ENCODE assay signal across 16 mouse cellular contexts in the genomic region with DNA sequence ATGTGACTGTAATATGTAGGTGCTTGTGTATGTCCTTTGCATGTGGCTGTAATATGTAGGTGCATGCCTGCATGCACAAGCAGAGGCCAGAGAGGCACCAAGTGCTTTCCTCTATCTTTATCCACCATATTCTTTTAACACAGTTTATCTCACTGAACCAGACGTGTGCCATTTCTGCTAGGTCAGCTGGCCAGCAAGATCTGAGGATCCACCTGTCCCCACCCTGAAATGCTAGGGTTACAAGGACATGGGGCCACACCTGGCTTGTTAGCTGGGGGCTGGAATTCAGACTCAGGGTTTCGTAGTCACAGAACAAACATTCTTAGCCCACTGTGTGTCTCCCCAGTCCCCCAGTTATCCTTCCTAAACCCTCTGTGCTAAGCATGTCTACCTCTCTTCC. TPM values are rescaled to one million over a fixed set of nuclear protein-coding genes. Genes with fewer than 3 reads are reported as not detected.
DNase-seq lines count a peak whose midpoint lies in the region; ATAC-seq and TF ChIP-seq lines count a peak whose summit lies in the region.
"Had no signal": no experiment of that assay in that cellular context is flagged by ENCODE, and none has a peak within 500 bp of the region (broad histone marks: within the 10 kb centered on the region; RNA-seq: fewer than 3 reads in every experiment).

No protein-coding gene starts in this region.

- 63% methylated on average over 2 of the region's 2 CpGs for WGBS in heart, embryonic 11.5 days (ENCODE audit: insufficient replicate concordance)
- WGBS in stomach, embryonic 14.5 days: 73% methylated on average over 2 of the region's 2 CpGs
- 73% methylated on average over 2 of the region's 2 CpGs for WGBS in stomach, postnatal 0 days
- WGBS in liver, postnatal 0 days (ENCODE audit: insufficient replicate concordance): 42% methylated on average over 2 of the region's 2 CpGs

- H3K27ac ChIP-seq in heart, embryonic 11.5 days (ENCODE audit: low read depth, low read length): peak overlapping the region; percentile 80
- no peak overlapping the region for H3K27ac ChIP-seq in stomach, embryonic 14.5 days (ENCODE audit: low read length)
- H3K27ac ChIP-seq in stomach, postnatal 0 days (replicated peaks): no peak overlapping the region
- H3K27ac ChIP-seq in liver, postnatal 0 days (ENCODE audit: low read depth): peak overlapping the region; percentile 69
- H3K27ac ChIP-seq: embryonic facial prominence, embryonic 13.5 days; heart, embryonic 15.5 days; layer of hippocampus, adult 2 months; limb, embryonic 10.5 days had no signal

- TF ChIP-seq EP300 in stomach, postnatal 0 days (optimal IDR thresholded peaks at IDR 0.05): no peak
- peak; percentile 99 for TF ChIP-seq EP300 in liver, postnatal 0 days (IDR thresholded peaks at IDR 0.05; ENCODE audit: low read depth)

- no peaks in the 10 kb centered on the region for H3K9me3 ChIP-seq in heart, embryonic 11.5 days (replicated peaks; ENCODE audit: control insufficient read depth, low read length)
- H3K9me3 ChIP-seq in stomach, embryonic 14.5 days (ENCODE audit: control insufficient read depth, low read depth, low read length): no peaks in the 10 kb centered on the region
- H3K9me3 ChIP-seq in stomach, postnatal 0 days (ENCODE audit: control insufficient read depth, low read length): no peaks in the 10 kb centered on the region
- H3K9me3 ChIP-seq in liver, postnatal 0 days (ENCODE audit: low read length): no peaks in the 10 kb centered on the region
- H3K9me3 ChIP-seq: embryonic facial prominence, embryonic 13.5 days; heart, embryonic 15.5 days; limb, embryonic 10.5 days had no signal

- no peak overlapping the region for H3K9ac ChIP-seq in heart, embryonic 11.5 days (ENCODE audit: low read depth, low read length)
- no peak overlapping the region for H3K9ac ChIP-seq in stomach, embryonic 14.5 days (replicated peaks; ENCODE audit: low read depth, low read length)
- H3K9ac ChIP-seq in stomach, postnatal 0 days (ENCODE audit: low read length): no peak overlapping the region
- peak overlapping the region; percentile 55; the same call in 1 of the 2 replicates for H3K9ac ChIP-seq in liver, postnatal 0 days (replicated peaks)
- H3K9ac ChIP-seq: embryonic facial prominence, embryonic 13.5 days; heart, embryonic 15.5 days had no signal

- DNase-seq in heart, adult 11 months: no peak
- no peak for DNase-seq in stomach, postnatal 0 days (ENCODE audit: low spot score)
- peak; percentile 61 for DNase-seq in liver, postnatal 0 days
- DNase-seq in cerebellum, postnatal 36 days: no peak
- DNase-seq in kidney, adult 11 months: no peak
- DNase-seq in left cerebral cortex, adult 9 months (ENCODE audit: low spot score in 2 of 2): no peak
- DNase-seq: cerebellum, adult 11-12 months had no signal

- no peaks in the 10 kb centered on the region for H3K4me1 ChIP-seq in heart, embryonic 11.5 days (ENCODE audit: control insufficient read depth, insufficient read depth, low read length)
- H3K4me1 ChIP-seq in stomach, embryonic 14.5 days (ENCODE audit: control insufficient read depth, insufficient read depth, low read length): no peaks in the 10 kb centered on the region
- no peaks in the 10 kb centered on the region for H3K4me1 ChIP-seq in stomach, postnatal 0 days (replicated peaks; ENCODE audit: control insufficient read depth, insufficient read depth)
- peaks cover 49% of the 10 kb centered on the region for H3K4me1 ChIP-seq in liver, postnatal 0 days (ENCODE audit: insufficient read depth)

- no peak overlapping the region for H3K4me2 ChIP-seq in heart, embryonic 11.5 days
- no peak overlapping the region for H3K4me2 ChIP-seq in stomach, embryonic 14.5 days (replicated peaks; ENCODE audit: low read depth, low read length)
- H3K4me2 ChIP-seq in stomach, postnatal 0 days (replicated peaks; ENCODE audit: low read depth): no peak overlapping the region
- peak overlapping the region; percentile 46 for H3K4me2 ChIP-seq in liver, postnatal 0 days (ENCODE audit: low read depth, low read length)
- H3K4me2 ChIP-seq: embryonic facial prominence, embryonic 13.5 days; heart, embryonic 15.5 days had no signal

- H3K36me3 ChIP-seq in heart, embryonic 11.5 days (ENCODE audit: control insufficient read depth, insufficient read depth, low read length): no peaks in the 10 kb centered on the region
- no peaks in the 10 kb centered on the region for H3K36me3 ChIP-seq in stomach, embryonic 14.5 days (ENCODE audit: control insufficient read depth, insufficient read depth, low read length)
- no peaks in the 10 kb centered on the region for H3K36me3 ChIP-seq in stomach, postnatal 0 days (ENCODE audit: control insufficient read depth, insufficient read depth, low read length)
- H3K36me3 ChIP-seq in liver, postnatal 0 days (replicated peaks; ENCODE audit: insufficient read depth, low read length): no peaks in the 10 kb centered on the region
- H3K36me3 ChIP-seq: embryonic facial prominence, embryonic 13.5 days; heart, embryonic 15.5 days; limb, embryonic 10.5 days had no signal

- no peak for TF ChIP-seq CTCF in stomach, postnatal 0 days (IDR thresholded peaks at IDR 0.05; ENCODE audit: low read depth)
- 0 out of 2 replicates have a peak, but pooled peaks have one; percentile 8 for TF ChIP-seq CTCF in liver, postnatal 0 days (IDR thresholded peaks at IDR 0.05; ENCODE audit: low read depth)

- H3K27me3 ChIP-seq in heart, embryonic 11.5 days (ENCODE audit: control insufficient read depth, insufficient read depth, low read length): no peaks in the 10 kb centered on the region
- H3K27me3 ChIP-seq in stomach, embryonic 14.5 days (ENCODE audit: control insufficient read depth, insufficient read depth, low read length): no peaks in the 10 kb centered on the region
- no peaks in the 10 kb centered on the region for H3K27me3 ChIP-seq in stomach, postnatal 0 days (ENCODE audit: control insufficient read depth, insufficient read depth, low read length)
- H3K27me3 ChIP-seq in liver, postnatal 0 days (ENCODE audit: insufficient read depth, low read length): no peaks in the 10 kb centered on the region
- H3K27me3 ChIP-seq: embryonic facial prominence, embryonic 13.5 days; heart, embryonic 15.5 days had no signal

- no peak overlapping the region for H3K4me3 ChIP-seq in heart, embryonic 11.5 days (ENCODE audit: low read depth, low read length)
- no peak overlapping the region for H3K4me3 ChIP-seq in stomach, embryonic 14.5 days (ENCODE audit: low read depth, low read length)
- H3K4me3 ChIP-seq in stomach, postnatal 0 days (ENCODE audit: low read depth, low read length): no peak overlapping the region
- no peak overlapping the region for H3K4me3 ChIP-seq in liver, postnatal 0 days (ENCODE audit: low read depth, low read length)
- H3K4me3 ChIP-seq: embryonic facial prominence, embryonic 13.5 days; heart, embryonic 15.5 days; layer of hippocampus, adult 2 months; limb, embryonic 10.5 days had no signal

- peak; percentile 71 for ATAC-seq in heart, embryonic 11.5 days (replicated peaks; ENCODE audit: insufficient number of reproducible peaks, low FRiP score, low TSS enrichment)
- ATAC-seq in stomach, embryonic 14.5 days (ENCODE audit: insufficient number of reproducible peaks, insufficient read depth, low FRiP score, low read depth): peak; percentile 55; the same call in 1 of the 2 replicates
- no peak for ATAC-seq in stomach, postnatal 0 days (ENCODE audit: low FRiP score, low TSS enrichment)
- peak; percentile 86 for ATAC-seq in liver, postnatal 0 days
- ATAC-seq: inflammation-experienced regulatory T-cells, adult 6 months had no signal

RNA-seq across cellular contexts. Expression of gene Ctss, which starts 7.3 kb away (rescaled TPM):
- 5.4 and 6.2 TPM in 2 replicates for polyA plus RNA-seq in heart, embryonic 11.5 days (2014; fragmentation: Nextera tagmentation; extraction: Ambion mirVana)
- 20.3 and 24.5 TPM in 2 replicates for polyA plus RNA-seq in stomach, embryonic 14.5 days (2014; fragmentation: Nextera tagmentation; extraction: Ambion mirVana)
- polyA plus RNA-seq in stomach, postnatal 0 days (2015; fragmentation: Nextera tagmentation; extraction: Ambion mirVana): 31.8 and 35.6 TPM in 2 replicates
- 89.4 and 92.8 TPM in 2 replicates for polyA plus RNA-seq in liver, postnatal 0 days (2015; fragmentation: Nextera tagmentation; extraction: Ambion mirVana)

RNA-seq across cellular contexts. Expression of gene Ctsk, which starts 20.3 kb away (rescaled TPM):
- 9.9 and 14.0 TPM in 2 replicates for polyA plus RNA-seq in heart, embryonic 11.5 days (2014; fragmentation: Nextera tagmentation; extraction: Ambion mirVana)
- polyA plus RNA-seq in stomach, embryonic 14.5 days (2014; fragmentation: Nextera tagmentation; extraction: Ambion mirVana): 12.7 and 13.3 TPM in 2 replicates
- polyA plus RNA-seq in stomach, postnatal 0 days (2015; fragmentation: Nextera tagmentation; extraction: Ambion mirVana): 16.3 and 18.7 TPM in 2 replicates
- polyA plus RNA-seq in liver, postnatal 0 days (2015; fragmentation: Nextera tagmentation; extraction: Ambion mirVana): 2.0 and 2.3 TPM in 2 replicates

RNA-seq across cellular contexts. Expression of gene Hormad1, which starts 40.2 kb away (rescaled TPM):
- 0.65 TPM in 1 of 2 replicates, not detected in the other for polyA plus RNA-seq in heart, embryonic 11.5 days (2014; fragmentation: Nextera tagmentation; extraction: Ambion mirVana)
- not detected in 2 replicates for polyA plus RNA-seq in stomach, embryonic 14.5 days (2014; fragmentation: Nextera tagmentation; extraction: Ambion mirVana)
- polyA plus RNA-seq in stomach, postnatal 0 days (2015; fragmentation: Nextera tagmentation; extraction: Ambion mirVana): not detected in 2 replicates
- polyA plus RNA-seq in liver, postnatal 0 days (2015; fragmentation: Nextera tagmentation; extraction: Ambion mirVana): not detected in 2 replicates
- polyA plus RNA-seq: embryonic facial prominence, embryonic 13.5 days; frontal cortex, adult 2 months; heart, embryonic 15.5 days; inflammation-experienced regulatory T-cells, adult 6 months; limb, embryonic 10.5 days; neural tube, embryonic 11.5 days had no signal

Comparison
In these comparisons a context has a peak if more than half of its experiments do, and no peak if none do; other contexts are left out.
1. H3K27ac ChIP-seq: peak in heart, embryonic 11.5 days (single experiment) and liver, postnatal 0 days (single experiment); none in stomach, embryonic 14.5 days (single experiment) and stomach, postnatal 0 days (single experiment).